Mouse (Mus musculus) stomach, postnatal 0 days (tissue): Measurements from ENCODE around the gene Tmeff2.

Experiments
- CTCF ChIP-seq: IDR thresholded peaks from 2 replicates; pipeline ENCODE4 v1.5.1; 2016; ENCODE audit warnings: antibody characterized with exemption, low read depth, mild to moderate bottlenecking, moderate library complexity
- EP300 ChIP-seq: optimal IDR thresholded peaks from 2 replicates; pipeline ENCODE3; 2016; ENCODE audit warnings: antibody characterized with exemption

- TF ChIP-seq EP300 (no peak), CTCF (no peak)
Observed at GRCm38 (mm10) chr1:51152856-51153255, 252.4 kb downstream of the Tmeff2 start.
